Mouse (Mus musculus): ENCODE measurements at regions not wholly inside any gene's neighbourhood (a gene's known extent, or its start where the extent isn't known, plus 50 kb on each side); places are given as distances from the start of the nearest gene placed in this dataset.
A peak's percentile ranks its signal among the peaks of the same experiment; 100 is the strongest.
"Not testable (repeated sequence)": the region's sequence is repeated elsewhere in the genome, so short reads cannot be mapped to it uniquely, and the experiment has no call there.

DNA sequence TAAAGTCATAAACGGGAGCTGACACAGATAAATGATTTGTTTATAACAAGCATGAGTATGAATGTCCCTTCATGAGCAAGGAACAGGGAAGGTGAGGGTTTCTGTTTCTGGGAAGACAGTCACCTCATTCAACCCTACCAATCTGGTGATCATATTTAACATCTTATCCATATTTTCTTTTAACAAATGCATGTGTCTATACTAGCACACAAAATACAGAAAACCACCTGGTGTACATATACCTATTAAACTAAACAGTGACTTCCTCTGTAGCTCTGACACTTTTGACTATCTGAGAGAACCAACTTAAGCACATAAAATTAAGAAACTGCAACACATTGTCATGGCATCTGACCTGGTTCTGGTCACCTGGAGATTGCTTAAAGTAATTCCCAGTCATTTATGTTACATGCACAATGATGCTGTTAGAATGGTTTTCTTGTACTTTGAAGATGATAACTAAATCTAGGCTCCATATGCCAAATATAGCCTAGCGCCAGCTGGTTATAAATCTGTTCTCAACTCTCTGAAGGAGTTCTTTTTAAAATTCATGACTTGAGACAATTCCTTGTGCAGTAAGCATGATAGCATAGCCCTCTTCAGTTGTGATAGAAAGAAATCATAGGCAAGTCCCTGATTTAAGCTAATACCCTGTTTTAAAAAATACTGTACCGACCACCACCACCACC, 1163.6 kb upstream of the Tyrp1 start:
- DNase-seq (ENCODE audit: low spot score in 2 of 2), result peak in 1 of 2 experiments; percentile 18

DNA sequence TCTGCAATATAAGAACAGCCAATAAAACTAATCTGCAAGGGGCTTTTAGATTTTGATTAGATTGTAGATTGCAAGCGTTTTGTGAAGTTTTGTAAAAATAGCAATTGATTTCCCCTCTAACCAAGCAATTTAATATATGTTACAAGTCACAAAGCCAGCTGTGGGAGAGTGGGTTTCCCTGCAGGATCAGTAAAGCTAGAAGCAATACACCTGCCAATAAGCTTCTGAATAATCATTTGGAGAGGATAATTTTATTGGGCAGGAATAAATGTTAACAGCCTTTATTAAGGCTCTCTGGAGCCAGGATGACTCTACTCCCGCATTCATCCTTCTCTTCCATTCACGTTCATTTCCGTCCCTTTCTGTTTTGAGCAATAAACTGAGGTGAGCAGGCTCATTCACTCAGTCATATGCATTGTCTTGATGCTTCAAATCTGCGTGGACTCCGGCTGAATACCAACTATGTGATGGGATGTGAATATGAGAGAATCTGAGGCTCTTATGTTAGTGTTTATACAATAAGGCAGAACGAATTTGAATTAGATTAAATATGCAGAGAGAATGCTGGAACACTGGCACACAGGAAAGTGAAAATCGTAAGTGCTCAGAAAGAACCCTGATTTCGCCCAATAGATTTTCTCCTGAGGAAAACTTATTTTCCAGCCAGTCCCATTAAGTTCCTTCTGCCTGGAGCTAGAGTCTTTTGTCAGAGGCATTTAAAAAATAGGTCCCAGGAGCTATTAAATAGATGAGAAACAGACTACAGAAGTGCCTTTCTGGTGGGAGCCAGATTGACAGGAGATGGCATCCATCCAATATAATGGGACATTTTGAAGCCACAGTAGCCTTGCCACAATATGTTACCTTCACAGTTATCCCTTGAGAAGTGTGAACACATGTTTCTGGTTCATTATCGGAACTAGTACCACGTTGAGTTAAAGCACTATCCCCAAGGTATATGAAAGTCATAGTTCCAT, 1138.8 kb upstream of the Tyrp1 start:
- DNase-seq (ENCODE audit: low spot score in 2 of 2), result no peak

DNA sequence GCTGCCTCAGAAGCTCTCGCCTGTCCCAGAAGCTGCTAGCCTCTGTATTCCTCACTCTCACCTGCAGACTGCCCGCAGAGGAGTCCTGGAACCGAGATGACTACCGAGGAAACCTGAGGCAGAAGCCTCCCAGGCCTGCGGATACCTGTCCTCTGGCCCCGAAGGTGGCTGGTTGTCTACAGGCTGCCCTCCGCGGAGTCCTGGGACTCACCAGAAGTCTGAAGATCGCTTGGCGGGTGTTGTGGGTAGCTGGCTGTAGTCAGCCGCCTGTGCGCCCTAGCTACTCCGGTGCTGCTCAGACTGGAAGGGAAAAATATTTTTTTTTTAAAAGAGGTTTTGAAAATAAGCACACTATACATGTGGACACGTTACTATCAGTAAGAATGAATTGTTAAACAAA, 1113.0 kb upstream of the Tyrp1 start:
- not testable (repeated sequence) for DNase-seq (ENCODE audit: low spot score in 2 of 2)

DNA sequence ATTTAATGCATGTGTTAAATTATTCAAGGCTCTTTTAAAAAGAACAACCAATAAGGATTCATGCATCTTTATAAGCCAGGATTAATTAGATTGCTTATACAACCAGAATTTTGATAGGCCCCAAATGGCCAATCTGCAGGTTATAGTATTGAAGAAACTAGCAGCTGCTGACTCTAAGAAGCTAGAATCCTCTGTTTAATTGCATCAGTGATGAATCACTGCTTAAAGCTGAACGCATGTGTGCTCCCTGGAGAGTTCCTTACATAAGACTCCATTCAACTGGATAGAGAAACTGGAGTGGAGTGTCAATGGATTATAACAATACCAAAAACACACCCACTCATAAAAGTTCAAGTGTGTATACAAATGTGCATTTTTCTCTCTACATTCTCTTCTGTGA, 1109.8 kb upstream of the Tyrp1 start:
- no peak for DNase-seq (ENCODE audit: low spot score in 2 of 2)

DNA sequence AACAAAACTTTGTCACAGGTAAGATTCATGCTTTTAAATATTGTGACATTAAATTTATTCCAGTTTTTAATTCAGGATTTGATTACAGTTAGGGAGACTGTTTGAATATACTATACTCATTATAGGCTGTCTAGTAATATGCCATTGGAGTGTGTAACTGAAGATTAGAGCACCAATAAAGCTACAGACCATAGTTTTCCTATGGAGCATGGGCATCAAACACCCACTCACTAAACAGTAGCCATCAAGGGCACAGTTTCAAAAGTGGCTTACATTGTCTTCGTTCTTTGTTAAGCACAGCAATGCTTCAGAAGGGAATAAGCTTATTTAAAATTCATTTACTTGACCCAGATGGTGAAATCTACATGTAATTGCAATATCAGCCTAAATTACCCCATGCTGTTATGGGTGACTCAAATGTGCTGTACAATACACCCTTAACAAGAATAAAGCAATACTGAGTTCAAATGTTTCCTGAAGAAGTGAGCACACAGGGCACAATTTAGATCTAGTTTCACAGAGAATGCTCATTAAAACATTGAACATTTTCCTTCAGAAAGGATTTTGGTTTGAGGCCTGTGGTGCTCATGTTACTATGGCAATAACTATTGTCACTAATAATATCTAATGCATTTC, 1092.9 kb upstream of the Tyrp1 start:
- DNase-seq (ENCODE audit: low spot score in 2 of 2), result no peak

All from frontal cortex, postnatal 25 days (tissue).